In the genomic region with DNA sequence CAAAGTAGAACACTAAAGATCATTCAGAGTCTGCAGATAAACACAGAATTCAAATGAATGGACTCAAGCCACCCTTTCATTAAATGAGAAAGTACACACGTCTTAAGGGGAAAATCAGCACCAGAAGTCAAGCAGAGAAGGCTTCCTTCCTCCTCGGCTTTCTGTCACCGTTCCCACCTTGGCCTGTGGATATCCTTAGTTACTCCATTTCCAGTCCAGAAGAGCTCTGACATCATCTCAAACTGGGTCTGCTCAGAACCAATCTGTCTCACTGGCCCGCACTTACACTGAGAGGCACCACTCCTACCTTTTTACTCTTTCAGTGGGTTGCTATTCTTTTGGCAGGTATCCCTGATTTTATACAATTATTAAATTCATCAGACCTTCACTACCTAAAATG, we compare ENCODE assay signal across 13 mouse cellular contexts.
"Had no signal": no experiment of that assay in that cellular context is flagged by ENCODE, and none has a peak within 500 bp of the region (broad histone marks: within the 10 kb centered on the region; RNA-seq: fewer than 3 reads in every experiment).

No protein-coding gene starts in this region.

- H3K27me3 ChIP-seq: limb, embryonic 15.5 days; liver, embryonic 12.5 days; neural tube, embryonic 12.5 days had no signal

- H3K4me2 ChIP-seq: limb, embryonic 15.5 days; liver, embryonic 12.5 days; lung, embryonic 14.5 days; neural tube, embryonic 12.5 days had no signal

- H3K4me1 ChIP-seq: limb, embryonic 15.5 days; midbrain, embryonic 10.5 days; neural tube, embryonic 12.5 days had no signal

- H3K27ac ChIP-seq: left cerebral cortex, adult 2 months; limb, embryonic 15.5 days; liver, embryonic 12.5 days; midbrain, embryonic 10.5 days; neural tube, embryonic 12.5 days had no signal

- H3K4me3 ChIP-seq: left cerebral cortex, adult 2 months; limb, embryonic 15.5 days; liver, embryonic 12.5 days; midbrain, embryonic 10.5 days; neural tube, embryonic 12.5 days had no signal

- ATAC-seq: liver, embryonic 12.5 days had no signal

- H3K36me3 ChIP-seq: neural tube, embryonic 12.5 days had no signal

- H3K9ac ChIP-seq: limb, embryonic 15.5 days; liver, embryonic 12.5 days; lung, embryonic 14.5 days; neural tube, embryonic 12.5 days had no signal

- DNase-seq: kidney, postnatal 10 days; kidney, postnatal 4 days; lung, embryonic 14.5 days; lung, postnatal 10 days; lung, postnatal 4 days; midbrain, embryonic 14.5 days; right cerebral cortex, postnatal 14 days; thymus, postnatal 14 days had no signal

- H3K9me3 ChIP-seq: limb, embryonic 15.5 days; liver, embryonic 12.5 days; midbrain, embryonic 10.5 days; neural tube, embryonic 12.5 days had no signal
